Mouse (Mus musculus): ENCODE results near the gene Trim69. TPM values are rescaled to one million over a fixed set of nuclear protein-coding genes. Genes with fewer than 3 reads are reported as not detected.
A peak's percentile ranks its signal among the peaks of the same experiment; 100 is the strongest.

Gene Trim69
- total RNA-seq (2022): under 1 TPM in 1 of 4 experiments, not detected in 3; 0.22 TPM

DNA sequence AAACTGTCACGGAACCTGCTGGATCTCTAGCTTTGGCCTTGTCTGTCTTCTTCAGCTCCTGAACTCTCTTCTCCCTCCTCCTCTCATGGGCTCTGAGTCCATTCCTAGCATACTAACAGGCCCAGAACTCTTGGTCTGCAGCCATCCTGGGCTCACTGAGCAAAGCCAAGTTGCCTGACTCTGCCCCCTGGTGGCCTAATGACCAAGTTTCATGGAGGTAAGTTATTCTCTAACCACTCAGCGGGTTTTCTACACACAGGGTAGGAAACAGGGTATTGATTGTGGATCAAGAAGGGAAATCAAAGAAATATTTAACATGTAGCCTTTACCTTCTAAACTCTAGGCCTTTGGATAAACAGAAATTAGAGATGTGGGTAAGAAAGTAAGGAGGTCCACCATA lies at the start of gene Trim69:
Trim69 (plus strand) TSS at position 21 of the 400 bp plus-strand sequence.
- peak; percentile 84 for DNase-seq (ENCODE audit: low spot score)

DNA sequence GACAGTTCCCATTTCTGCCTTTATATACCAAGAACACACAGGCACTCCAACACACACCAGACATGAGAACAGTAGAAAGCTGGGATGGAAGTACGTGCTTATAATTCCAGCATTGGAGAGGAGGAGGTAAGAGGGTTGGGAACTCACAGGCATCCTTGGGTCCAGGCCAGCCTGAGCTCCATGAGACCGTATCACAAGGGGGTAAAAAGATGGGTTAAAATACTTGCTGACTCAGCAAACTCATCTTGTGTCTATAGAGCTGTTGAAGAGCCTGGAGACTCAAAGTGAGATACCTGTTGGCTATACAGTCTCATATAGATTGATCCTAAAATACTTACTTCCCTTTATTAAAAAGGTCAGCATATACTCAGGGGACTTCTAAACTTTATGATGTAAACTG lies 43.6 kb upstream of the Trim69 start:
- no peak for DNase-seq (ENCODE audit: low spot score)

DNA sequence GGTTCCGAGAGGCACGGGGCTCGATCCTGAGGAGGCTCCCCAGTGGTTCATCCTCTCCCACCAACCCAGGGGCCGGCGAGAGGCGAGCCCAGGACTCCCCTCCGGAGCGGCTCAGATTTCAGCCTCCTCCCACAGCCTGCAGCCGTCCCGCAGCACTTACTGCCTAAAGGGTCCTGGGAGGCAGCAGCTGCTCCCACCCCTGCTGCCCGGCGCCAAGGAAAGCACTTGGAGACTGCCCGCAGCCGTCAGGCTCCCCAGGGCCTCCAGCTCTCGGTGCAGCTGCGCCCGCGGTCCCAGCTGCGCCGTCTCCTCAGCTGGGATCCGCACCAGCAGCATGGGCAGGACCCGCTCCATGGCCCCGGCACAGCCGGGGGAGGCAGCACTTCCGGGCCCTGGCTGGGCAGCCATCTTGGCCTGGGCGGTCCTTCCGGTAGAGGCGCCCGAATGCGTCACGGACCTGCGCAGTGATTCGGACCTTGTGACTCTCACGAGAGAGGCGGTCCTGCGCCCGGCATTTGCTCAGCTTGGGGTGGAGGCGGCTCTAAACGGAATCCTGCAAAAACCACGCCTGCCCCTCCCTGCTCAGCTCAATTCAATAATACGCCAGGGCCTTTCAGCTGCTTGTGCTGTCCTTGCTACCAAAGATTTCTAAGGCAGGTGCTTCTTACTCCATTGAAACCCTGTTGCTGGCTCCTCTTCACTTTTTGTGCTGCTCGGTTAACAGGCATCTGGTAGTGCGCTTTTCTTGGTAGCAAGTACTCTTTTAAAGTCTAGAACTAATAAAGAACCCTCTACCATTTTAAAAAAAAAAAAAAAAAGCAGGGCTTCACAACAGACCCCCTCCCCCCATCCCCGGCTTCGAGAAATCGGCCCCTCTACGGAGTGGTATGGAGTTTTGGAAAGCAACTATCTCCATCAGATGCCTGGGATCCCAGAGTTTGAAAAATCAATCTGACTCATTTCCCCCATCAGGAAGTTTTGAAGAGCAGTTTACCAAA lies 42.2 kb upstream of the Trim69 start, which contains the start of gene Spg11:
Spg11 (minus strand) TSS at position 426 of the 998 bp plus-strand sequence.
- DNase-seq (ENCODE audit: low spot score): peak; percentile 99

DNA sequence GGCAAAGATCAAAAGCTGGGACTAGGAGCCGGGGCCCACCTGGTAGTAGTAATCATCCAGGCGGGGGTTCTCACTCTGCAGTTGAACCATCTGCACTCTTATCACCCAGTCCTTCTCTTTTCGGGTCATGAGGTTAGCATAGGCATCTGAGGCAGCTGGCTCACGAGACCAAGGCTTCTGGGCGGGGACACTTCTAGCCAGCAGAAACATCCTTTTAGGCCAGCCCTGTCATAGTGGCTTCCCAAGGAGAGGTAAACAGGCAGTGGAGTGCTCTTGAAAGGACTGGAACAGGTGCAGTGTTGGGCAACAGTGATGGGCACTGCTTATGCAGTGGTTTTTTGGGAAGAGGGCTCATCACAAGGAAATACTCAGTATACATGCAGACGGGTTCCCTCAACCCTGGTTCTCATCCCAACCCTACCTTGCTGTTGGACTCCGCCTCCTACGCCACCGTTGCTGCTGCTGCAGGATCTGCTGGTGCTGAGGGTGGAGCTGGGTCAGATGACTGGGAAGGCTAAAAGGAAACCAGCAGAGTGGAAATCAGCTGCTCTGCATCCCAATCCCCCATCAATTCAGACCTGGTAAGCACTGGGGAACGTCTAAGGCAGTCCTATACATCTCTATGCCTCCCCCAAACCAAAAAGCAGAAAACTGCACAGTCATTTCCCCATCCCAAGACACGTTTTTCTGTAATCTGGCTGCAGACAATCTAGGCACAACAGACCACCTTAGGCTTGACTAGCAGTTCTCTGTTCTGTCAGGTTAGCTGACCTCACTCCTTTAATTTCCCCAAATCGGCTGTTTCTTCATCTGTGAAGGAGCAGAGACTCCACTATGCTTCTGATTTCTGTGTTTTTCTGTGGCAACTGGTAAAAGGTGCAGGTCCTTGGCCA lies 34.6 kb upstream of the Trim69 start:
- DNase-seq (ENCODE audit: low spot score): no peak

DNA sequence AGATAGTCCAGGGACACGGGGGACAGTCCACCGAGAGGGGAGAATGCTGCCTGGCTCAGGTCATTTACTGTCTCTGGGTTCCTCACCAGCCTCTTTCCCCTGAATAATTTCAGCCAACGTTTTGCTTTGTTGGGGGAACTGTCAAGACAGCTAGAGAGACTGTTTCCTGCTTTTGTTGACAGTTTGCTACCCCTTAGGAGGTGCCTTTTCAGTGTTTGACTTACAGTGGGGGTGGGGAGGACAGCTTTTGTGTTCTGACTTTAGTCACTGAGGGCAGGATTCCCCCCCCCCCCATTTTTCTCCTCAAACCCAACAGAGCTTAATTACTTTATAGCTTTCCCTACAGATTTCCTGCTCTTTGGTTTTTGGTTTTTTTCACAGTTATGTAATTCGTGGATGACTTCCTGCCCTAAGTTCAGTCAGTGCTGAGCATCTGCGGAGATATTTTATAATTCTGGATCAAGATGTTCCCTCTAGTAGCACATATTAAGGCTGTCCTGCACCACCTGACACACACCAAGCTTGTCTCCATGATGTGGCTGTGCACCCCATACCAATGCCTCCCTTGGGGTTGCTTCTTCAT lies 33.6 kb upstream of the Trim69 start:
- DNase-seq (ENCODE audit: low spot score): no peak

DNA sequence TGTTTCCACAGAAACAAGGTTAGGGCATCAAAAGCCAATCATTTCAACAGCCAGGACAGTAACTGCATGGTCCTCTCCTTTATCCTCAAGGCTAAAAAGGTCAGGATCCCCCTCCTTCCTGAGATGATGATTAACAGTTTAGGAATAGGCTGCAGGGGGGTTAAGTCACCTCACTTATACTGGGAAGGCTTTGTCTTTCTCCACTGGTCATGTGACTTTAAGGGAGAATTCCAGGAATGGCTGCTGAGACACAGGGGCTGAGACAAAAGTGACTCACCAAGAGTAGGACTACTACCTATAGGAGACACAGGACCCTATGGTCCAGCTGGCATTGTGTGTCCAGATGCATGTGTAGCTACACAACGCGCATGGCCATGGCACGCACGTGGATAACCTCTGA lies 32.9 kb upstream of the Trim69 start:
- no peak for DNase-seq (ENCODE audit: low spot score)

DNA sequence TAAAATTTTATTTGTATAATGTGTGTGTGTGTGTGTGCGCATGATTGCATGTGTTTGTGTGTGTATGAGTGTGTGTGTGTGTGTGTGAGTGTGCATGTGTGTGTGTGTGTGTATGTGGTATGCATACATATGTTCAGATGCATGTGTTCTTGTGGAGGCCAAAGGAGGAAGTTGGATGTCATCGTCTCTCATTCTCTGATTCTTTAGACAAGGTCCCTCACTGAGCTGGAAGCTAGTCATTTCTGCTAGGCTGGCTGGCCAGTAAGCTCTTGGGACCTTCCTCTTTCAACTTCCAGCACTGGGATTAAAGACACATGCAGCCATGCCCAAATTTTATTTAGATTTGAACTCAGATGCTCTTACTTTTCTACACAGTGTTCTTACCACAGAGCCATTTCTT lies 28.4 kb upstream of the Trim69 start:
- DNase-seq (ENCODE audit: low spot score): no peak

DNA sequence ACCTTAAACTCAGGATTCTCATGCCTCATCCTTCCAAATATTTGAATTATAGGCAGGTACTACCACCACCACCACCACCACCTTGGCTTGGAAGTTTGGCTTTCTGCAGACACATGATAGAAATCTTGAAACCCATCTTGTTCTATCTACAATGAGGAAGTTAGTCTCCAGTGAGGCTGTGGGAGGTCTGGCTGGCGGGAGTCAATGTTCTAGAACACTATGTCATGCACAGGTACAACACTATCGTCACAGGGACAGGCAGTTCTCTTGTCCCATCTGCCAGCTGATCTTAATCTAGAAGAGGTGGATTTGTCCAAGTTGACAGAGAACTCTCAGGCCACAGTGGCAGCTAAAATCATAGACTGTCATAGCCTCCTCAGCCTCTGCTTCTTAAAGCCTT lies 27.9 kb upstream of the Trim69 start:
- no peak for DNase-seq (ENCODE audit: low spot score)

DNA sequence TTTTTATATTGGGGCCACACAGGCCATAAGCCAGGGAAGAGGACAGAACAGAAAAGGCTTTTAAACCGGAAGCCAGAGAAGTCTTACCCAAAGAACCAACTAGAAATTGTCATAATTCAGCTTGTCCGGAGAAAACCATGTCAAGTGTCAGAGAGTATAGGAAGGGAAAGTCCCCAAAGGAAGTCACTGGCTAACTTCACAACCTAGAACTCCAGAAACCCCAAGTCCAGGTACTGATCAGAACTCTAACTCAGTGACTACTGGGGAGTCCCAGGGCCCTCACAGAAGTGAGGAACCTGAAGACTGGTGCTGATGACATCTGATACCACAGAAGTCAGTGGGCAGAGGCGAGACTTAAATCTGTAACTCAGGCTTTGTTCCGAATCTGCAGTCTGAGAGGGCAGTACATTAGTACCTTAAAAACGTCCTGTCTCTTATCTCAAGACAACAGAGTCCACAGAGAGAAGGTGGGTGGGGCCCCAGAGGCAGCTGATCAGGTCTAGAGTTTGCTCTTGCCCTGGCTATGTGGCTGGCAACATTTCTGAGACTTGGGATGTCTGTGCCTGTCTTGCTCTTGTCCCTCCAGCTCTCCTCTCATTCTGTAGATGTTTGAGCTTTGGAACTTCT lies 22.5 kb upstream of the Trim69 start:
- no peak for DNase-seq (ENCODE audit: low spot score)

DNA sequence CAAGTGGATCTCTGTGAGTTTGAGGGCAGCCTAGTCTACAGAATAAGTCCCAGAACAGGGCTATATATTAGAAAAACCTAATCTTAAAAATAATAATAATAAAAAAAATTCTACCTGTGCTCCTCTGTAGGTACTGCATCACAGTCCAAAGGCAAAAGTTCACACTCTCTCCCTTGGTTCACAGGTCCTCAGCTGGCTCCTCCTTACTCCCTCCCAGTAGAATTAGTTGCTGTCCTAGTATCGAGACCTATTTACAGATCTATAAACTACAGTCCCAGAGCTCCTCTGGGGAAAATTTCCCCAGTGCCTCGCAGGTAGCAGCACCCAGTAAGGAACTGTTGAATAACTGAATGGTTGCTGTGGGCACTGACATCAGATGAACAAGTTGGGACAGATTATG lies 19.7 kb upstream of the Trim69 start:
- no peak for DNase-seq (ENCODE audit: low spot score)

DNA sequence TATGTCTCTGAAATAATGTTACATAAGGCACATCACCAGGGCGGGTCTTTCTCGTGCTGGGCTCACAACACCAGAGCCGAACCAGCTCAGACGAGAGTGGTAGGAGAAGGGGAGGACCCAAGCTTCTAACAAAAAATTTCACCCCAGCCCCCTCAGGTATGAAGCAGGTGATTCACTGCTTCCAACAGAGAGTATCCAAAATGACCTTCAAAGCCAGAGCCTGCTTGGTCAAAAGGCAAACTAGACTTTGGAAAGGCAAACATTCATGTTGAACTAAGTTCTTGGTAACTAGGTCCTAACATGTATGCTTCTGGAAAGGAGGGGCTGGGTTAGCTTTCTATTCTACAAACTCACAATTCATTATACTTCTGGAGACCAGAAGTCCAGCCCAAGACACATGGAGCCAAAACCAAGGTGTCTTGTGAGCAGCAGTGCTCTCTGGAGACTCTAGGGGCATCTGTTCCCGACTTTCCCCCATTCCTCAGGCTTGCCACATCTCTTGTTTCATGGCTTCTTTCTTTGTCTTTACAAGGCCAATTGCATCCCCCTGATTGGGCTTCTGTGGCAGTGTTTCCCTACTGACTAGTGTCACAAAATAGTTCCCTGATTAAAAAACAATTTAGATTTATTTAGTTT lies 19.1 kb upstream of the Trim69 start:
- DNase-seq (ENCODE audit: low spot score): no peak

DNA sequence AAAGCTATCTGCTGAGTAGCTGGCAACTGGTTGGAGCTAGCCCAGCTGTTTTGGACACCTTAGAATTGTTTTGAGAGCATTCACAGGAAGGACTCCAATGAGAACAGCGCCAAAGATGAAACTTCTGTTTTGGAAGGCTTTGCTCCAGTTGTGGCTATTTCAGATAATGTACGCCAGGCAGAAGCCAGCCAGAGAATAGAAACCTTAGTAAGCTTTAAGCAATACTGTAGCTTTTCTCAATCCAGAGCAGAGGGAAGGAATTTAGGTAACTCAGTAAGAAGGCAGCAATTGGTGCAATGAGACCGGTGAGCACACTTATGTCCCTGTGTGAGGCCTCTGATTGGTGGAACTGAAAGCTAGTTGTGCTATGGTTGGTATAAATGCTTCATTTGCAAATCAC lies 17.4 kb upstream of the Trim69 start:
- no peak for DNase-seq (ENCODE audit: low spot score)

DNA sequence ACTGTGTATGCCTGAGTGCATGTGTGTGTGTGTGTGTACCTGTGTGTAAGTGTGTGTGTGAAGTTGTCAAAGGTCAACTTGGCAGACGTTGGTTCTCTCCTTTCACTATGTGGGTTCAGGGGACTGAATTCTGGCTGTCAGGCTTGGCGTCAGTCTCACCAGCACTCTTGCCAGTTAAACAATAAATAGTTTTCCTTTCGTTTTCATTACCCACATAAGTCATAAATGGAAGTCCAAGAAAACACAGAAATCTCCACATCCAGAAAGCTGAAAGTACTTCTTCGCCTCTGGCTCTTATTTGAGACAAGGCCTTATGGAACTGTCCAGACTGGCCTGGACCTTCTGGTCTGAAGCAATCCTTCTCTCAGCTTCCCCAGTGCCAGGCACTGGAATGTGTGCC lies 14.7 kb upstream of the Trim69 start:
- DNase-seq (ENCODE audit: low spot score): no peak

DNA sequence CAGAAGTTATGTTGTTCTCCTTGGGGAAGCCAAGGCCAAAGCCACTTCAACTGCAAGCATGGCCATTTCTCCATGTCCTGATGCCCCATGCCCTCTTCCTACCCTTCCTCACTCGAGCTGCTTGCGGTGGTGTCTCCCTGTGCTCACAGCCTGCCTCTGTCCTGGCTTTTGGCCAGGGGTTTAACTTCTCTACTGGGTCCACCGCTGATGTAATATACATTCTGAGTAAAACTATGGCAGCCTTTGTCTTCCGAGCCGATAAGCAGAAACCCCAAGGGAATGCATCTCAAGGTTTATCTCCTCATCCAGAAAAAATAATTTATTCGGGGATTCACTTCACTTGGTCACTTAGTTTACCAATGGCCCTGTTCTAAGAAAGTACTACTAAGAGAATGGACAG lies 13.8 kb upstream of the Trim69 start:
- peak; percentile 51 for DNase-seq (ENCODE audit: low spot score)

DNA sequence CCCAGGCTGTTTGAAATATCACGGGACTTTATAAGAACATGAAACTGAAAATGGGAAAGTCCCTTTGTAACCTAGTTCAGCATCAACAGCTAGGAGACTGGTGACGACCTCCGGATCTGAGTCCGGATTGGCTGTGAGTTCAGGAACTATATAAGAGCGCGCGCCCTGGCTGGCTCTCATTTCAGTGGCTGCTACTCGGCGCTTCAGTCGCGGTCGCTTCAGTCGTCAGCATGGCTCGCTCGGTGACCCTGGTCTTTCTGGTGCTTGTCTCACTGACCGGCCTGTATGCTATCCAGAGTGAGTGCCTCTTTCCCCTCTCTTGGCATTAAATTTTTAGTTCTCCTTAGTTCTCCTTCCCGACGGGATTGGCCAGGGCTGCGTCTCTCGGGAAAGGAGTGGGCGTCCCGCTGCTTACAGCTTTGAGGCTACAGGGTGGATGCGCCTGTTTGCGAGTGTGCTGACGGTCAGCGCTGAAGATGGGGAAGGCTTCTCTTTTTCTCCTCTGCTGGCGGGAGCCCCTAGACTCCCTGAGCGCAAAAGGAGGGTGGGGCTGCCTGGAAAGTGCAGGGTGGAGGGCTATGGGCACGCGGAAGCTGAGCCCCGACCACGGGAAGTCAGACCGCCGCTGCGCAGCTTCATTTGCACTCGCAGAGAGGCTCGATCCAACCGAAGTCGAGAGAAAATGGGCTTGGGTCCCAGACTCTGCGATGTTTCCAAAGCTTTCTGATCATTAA lies 12.8 kb upstream of the Trim69 start, which contains the start of gene B2m:
B2m (plus strand) TSS at position 179 of the 734 bp plus-strand sequence.
- DNase-seq (ENCODE audit: low spot score): peak; percentile 97

DNA sequence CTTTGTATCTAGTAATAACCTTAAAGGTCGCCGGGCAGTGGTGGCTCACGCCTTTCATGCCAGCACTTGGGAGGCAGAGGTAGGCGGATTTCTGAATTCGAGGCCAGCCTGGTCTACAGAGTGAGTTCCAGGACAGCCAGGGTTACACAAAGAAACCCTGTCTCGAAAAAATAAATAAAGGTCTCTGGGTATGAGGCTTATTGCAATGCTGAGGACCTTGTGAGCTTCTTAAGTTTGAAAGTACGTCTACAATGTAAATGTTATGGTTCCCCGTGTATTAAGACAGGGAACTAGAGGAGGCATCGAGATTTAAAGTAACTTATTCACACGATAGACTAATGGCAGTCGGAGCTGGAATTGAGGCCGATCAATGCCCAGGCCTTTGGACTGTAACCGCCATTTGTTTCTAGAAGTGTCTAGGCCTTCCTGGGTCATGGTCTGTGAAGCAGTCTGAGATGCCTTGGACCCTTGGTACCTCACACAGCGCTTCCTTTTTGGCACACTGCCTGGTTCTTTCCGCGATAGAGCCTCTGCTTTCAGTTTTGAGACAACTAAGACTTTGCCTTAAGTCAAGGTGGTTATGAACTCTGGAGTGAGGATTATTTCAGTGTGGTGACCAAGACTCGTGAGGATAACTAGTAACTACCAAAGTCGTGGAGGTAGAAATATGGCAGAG lies 12.1 kb upstream of the Trim69 start:
- DNase-seq (ENCODE audit: low spot score): peak; percentile 86

DNA sequence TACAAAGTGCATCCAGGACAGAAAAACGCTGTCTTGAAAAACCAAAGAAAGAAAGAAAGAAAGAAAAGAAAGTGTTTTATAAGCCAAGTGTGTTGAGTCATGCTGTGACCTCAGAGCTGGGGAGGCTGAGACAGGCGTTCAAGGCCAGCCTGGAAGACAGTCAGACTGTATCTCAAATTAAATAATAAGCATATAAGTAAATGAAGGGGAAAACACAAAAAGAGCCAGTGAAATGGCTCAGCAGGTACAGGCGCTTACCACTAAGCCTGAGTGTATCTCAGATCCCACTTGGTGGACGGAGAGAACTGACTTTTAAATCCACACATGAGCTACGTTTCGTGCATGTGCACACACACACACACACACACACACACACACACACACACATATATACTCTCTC lies 11.2 kb upstream of the Trim69 start:
- DNase-seq (ENCODE audit: low spot score): no peak

DNA sequence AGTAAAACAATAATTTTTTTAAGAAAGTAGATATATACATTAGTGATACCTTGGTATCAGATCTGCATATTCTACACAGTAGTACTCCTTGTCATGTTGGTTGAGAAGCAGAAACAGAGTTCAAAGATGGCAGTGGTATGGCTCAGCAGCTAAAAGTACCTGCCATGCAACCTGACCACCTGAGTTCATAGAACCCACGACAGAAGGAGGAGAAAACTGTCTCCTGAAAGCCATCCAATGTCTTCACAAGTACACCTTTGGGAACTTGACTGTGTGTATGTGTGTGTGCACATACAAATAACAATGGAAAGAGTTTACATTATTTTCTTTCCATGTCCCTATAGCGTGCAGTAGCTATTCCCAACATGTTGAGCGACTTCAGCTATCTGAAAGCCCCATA lies 10.8 kb upstream of the Trim69 start:
- no peak for DNase-seq (ENCODE audit: low spot score)

DNA sequence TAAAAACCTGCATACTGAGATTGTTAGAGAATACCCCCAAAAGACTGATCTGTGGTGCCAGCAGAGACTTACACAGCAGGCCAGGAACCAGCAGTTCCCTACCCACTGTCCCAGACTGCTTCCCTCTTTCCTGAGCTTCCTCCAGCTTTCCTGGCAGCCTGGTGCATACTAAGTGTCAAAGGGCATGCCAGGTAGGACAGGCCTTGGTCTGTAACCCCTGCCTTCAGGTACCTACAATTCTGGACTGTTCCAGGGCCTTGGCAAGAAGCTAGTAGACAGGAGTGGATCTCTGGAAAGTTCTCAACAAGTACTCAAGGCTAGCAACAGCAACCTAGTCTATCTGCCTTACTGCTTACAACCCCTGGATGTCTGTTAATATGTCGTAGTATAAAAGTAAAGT lies 9.3 kb upstream of the Trim69 start:
- no peak for DNase-seq (ENCODE audit: low spot score)

DNA sequence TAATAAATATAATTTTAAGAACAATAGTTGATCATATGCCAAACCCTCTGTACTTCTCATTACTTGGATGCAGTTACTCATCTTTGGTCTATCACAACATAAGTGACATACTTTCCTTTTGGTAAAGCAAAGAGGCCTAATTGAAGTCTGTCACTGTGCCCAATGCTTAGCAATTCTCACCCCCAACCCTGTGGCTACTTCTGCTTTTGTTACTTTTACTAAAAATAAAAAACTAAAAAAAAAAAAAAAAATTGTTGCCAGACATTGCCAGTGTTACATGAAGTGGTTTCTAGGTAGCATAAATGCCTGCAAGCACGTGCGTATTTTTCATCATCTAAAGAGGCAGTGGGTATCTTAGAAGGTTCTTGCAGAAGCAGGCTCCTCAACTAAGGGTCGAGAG lies 7.7 kb upstream of the Trim69 start:
- no peak for DNase-seq (ENCODE audit: low spot score)

Measured in heart, adult 8-10 months (tissue).